Mouse (Mus musculus): ENCODE measurements at regions not wholly inside any gene's neighbourhood (a gene's known extent, or its start where the extent isn't known, plus 50 kb on each side); places are given as distances from the start of the nearest gene placed in this dataset.

DNA sequence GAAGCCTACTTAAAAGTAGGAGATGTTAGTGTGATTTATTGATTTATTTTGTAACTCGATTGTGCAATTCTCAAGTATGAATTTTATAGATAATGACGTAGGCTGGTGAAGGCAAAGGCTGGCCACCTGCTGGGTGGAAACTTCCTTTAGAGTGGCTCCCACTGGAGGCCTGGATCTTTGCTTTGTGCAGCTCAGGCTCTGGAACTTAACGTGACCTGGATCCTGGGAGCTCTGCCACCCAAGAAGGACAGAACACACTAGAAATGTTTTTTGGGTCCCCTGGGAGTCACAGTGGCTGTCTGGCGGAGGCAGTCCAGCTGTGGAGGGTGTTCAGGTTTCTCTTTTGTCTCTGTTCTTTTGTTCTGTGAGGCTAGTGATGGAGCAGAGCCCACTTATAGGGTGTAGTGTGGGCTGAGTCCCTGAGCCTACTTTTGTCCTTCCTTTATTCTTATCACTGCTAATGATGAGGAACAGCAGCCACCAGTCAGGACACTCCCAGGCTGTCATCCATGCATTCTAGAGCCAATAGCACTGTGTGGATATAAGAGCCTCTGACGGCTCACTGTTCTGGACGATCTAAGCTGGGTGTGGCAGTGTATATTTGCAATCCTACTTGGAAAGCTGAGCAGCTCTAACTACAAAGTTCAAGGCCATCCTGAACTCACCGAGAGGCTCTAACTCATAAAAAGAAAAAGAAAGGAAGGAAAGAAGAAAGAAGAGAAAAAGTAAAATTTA lies 82.3 kb downstream of the Snrpe start:
- DNase-seq, result no peak
- TF ChIP-seq POLR2A (IDR thresholded peaks at IDR 0.05; ENCODE audit: borderline replicate concordance, insufficient read depth, low read length), result no peak
- no peak for TF ChIP-seq CTCF (IDR thresholded peaks at IDR 0.05; ENCODE audit: borderline replicate concordance, insufficient read depth, low read depth, low read length)
- Histone ChIP-seq H3K4me3 (replicated peaks; ENCODE audit: insufficient read depth, low read depth, low read length) (no peak overlapping the region), H3K4me1 (ENCODE audit: control insufficient read depth, insufficient read depth, low read length) (no peaks in the 10 kb centered on the region), H3K27me3 (ENCODE audit: control insufficient read depth, insufficient read depth, low read length) (no peaks in the 10 kb centered on the region), H3K27ac (ENCODE audit: insufficient read depth, low read length) (no peak overlapping the region)
- 62% methylated on average over 7 of the region's 7 CpGs for WGBS

DNA sequence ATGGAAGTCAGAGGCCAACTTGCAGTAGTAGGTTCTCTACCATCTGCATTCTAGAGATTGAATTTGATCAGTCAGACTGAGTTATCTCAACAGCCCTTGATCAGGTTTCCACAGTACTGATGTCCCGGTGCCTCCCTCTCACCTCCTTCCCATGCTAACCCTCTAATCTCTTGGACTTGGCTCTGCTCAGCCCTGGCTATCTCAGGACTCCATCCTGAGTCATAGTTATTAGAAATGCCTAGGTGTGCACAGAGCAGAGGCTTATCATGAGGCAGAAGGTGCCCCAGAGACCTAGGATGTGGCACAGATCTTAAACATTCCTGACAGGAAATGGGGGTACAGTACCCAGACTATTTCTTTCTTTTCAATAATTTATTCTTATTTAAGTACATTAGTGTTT lies 87.3 kb downstream of the Snrpe start:
- H3K27me3 ChIP-seq (ENCODE audit: control insufficient read depth, insufficient read depth, low read length), result no peaks in the 10 kb centered on the region
- no peak for TF ChIP-seq CTCF (IDR thresholded peaks at IDR 0.05; ENCODE audit: borderline replicate concordance, insufficient read depth, low read depth, low read length)
- TF ChIP-seq POLR2A (IDR thresholded peaks at IDR 0.05; ENCODE audit: borderline replicate concordance, insufficient read depth, low read length), result no peak
- H3K4me1 ChIP-seq (ENCODE audit: control insufficient read depth, insufficient read depth, low read length), result no peaks in the 10 kb centered on the region
- H3K4me3 ChIP-seq (replicated peaks; ENCODE audit: insufficient read depth, low read depth, low read length), result no peak overlapping the region
- no peak overlapping the region for H3K27ac ChIP-seq (ENCODE audit: insufficient read depth, low read length)
- 90% methylated on average over 1 of the region's 1 CpGs for WGBS
- DNase-seq, result no peak

DNA sequence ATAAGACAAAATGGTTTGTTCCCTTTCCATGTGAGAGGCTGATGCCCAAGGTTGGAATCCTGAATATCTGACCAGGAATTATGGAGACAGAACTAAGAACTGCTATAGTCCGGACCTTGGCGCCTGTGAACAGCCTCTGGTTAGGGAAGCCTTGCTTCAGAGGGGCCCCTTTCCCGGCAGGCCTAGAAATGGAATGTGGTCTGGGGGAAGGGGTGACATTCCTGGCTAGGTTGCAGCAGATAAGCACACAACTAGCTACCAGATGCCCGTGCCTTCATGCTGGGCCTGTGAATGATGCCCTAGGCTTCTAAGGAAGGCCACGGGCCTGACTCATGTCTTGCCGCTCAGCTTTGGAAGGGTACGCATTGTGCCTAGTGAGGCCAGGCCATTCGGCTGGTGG lies 89.4 kb downstream of the Snrpe start:
- DNase-seq, result no peak
- Histone ChIP-seq H3K4me3 (replicated peaks; ENCODE audit: insufficient read depth, low read depth, low read length) (no peak overlapping the region), H3K4me1 (ENCODE audit: control insufficient read depth, insufficient read depth, low read length) (no peaks in the 10 kb centered on the region), H3K27me3 (ENCODE audit: control insufficient read depth, insufficient read depth, low read length) (no peaks in the 10 kb centered on the region), H3K27ac (ENCODE audit: insufficient read depth, low read length) (no peak overlapping the region)
- whole genome bisulfite sequencing, result 72% methylated on average over 8 of the region's 8 CpGs
- TF ChIP-seq POLR2A (IDR thresholded peaks at IDR 0.05; ENCODE audit: borderline replicate concordance, insufficient read depth, low read length) (no peak), CTCF (IDR thresholded peaks at IDR 0.05; ENCODE audit: borderline replicate concordance, insufficient read depth, low read depth, low read length) (no peak)

DNA sequence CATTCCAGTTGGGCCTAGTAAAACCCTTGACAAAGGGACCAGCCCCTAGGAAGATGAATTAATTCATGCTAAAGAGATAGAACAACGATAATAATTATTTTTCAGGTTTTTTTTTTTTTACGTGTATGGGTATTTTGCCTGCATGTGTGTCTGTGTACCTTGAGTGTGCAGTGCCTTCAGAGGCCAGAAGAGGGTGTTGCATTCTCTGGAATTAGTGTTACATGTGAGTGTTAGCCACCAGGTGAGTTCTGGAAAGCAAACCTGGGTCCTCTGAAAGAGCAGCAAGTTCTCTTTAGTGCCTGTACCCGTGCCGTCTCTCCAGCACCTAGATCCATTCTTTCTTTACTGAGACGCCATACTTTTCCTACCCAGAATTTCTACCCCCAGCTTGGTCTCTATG lies 92.8 kb upstream of the Sox13 start:
- TF ChIP-seq POLR2A (IDR thresholded peaks at IDR 0.05; ENCODE audit: borderline replicate concordance, insufficient read depth, low read length), result no peak
- no peak for TF ChIP-seq CTCF (IDR thresholded peaks at IDR 0.05; ENCODE audit: borderline replicate concordance, insufficient read depth, low read depth, low read length)
- Histone ChIP-seq H3K4me3 (replicated peaks; ENCODE audit: insufficient read depth, low read depth, low read length) (no peak overlapping the region), H3K4me1 (ENCODE audit: control insufficient read depth, insufficient read depth, low read length) (no peaks in the 10 kb centered on the region), H3K27me3 (ENCODE audit: control insufficient read depth, insufficient read depth, low read length) (no peaks in the 10 kb centered on the region), H3K27ac (ENCODE audit: insufficient read depth, low read length) (no peak overlapping the region)
- no peak for DNase-seq
- 95% methylated on average over 5 of the region's 5 CpGs for WGBS

DNA sequence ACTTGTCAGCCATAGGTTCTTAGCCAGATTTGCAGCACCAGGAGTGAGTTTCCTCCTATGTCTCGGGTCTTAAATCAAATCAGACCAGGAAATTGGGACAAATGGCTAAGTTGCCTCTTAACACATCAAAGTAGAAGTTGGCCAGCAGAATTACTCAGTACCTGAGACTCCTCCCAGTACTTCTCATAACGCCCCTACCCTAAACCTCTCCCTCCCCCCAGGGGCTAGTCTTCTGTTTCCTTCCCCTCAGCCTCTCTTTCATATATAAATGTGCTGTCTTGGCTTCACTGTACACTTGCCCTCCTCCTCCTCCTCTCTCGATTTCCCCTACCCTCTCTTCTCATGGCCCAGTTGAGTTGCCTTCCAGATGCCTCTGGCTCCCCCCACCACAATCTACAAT lies 79.9 kb upstream of the Sox13 start:
- 78% methylated on average over 3 of the region's 3 CpGs for WGBS
- Histone ChIP-seq H3K4me3 (replicated peaks; ENCODE audit: insufficient read depth, low read depth, low read length) (no peak overlapping the region), H3K4me1 (ENCODE audit: control insufficient read depth, insufficient read depth, low read length) (no peaks in the 10 kb centered on the region), H3K27ac (ENCODE audit: insufficient read depth, low read length) (no peak overlapping the region), H3K27me3 (ENCODE audit: control insufficient read depth, insufficient read depth, low read length) (no peaks in the 10 kb centered on the region)
- TF ChIP-seq CTCF (IDR thresholded peaks at IDR 0.05; ENCODE audit: borderline replicate concordance, insufficient read depth, low read depth, low read length), result no peak
- TF ChIP-seq POLR2A (IDR thresholded peaks at IDR 0.05; ENCODE audit: borderline replicate concordance, insufficient read depth, low read length), result no peak
- no peak for DNase-seq

DNA sequence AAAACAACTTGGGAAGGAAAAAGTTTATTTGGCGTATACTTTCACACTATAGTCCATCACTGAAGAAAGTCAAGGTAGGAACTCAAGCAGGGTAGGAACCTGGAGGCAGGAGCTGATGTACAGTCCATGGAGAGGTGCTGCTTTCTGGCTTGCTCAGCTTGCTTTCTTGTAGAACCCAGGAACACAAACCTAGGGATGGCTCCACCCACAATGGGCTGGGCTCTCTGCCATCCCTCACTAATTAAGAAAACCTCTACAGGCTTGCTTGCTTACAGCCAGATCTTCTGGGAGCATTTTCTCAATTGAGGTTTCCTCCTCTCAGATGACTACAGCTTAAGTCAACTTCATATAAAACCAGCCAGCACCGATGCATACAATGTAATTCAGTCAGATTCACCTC lies 79.2 kb upstream of the Sox13 start:
- no peak for DNase-seq
- no peak overlapping the region for H3K4me3 ChIP-seq (replicated peaks; ENCODE audit: insufficient read depth, low read depth, low read length)
- TF ChIP-seq POLR2A (IDR thresholded peaks at IDR 0.05; ENCODE audit: borderline replicate concordance, insufficient read depth, low read length) (no peak), CTCF (IDR thresholded peaks at IDR 0.05; ENCODE audit: borderline replicate concordance, insufficient read depth, low read depth, low read length) (no peak)
- WGBS, result 91% methylated on average over 2 of the region's 2 CpGs
- no peaks in the 10 kb centered on the region for H3K4me1 ChIP-seq (ENCODE audit: control insufficient read depth, insufficient read depth, low read length)
- H3K27me3 ChIP-seq (ENCODE audit: control insufficient read depth, insufficient read depth, low read length), result no peaks in the 10 kb centered on the region
- no peak overlapping the region for H3K27ac ChIP-seq (ENCODE audit: insufficient read depth, low read length)

DNA sequence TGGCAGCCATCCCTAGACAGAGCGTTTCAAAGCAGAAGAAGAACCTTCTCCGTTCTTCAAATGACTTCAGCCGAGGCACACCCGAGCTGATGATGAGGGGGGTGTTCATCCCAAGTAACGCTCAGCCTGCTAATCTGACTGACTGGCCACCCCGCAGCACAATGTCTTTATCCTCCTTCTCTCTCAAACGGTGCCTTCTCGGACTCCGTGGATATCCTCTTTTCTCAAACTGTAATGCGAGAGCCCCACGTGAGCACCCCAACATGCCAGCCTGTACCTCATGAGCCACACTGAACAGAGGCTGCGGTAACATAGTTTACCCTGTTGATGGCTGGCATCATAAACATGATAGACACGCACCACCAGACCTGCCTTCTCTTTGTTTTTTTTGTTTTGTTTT lies 76.8 kb upstream of the Sox13 start:
- 42% methylated on average over 13 of the region's 13 CpGs for WGBS
- TF ChIP-seq POLR2A (IDR thresholded peaks at IDR 0.05; ENCODE audit: borderline replicate concordance, insufficient read depth, low read length) (no peak), CTCF (IDR thresholded peaks at IDR 0.05; ENCODE audit: borderline replicate concordance, insufficient read depth, low read depth, low read length) (no peak)
- Histone ChIP-seq H3K4me1 (ENCODE audit: control insufficient read depth, insufficient read depth, low read length) (no peaks in the 10 kb centered on the region), H3K27me3 (ENCODE audit: control insufficient read depth, insufficient read depth, low read length) (no peaks in the 10 kb centered on the region), H3K27ac (ENCODE audit: insufficient read depth, low read length) (no peak overlapping the region), H3K4me3 (replicated peaks; ENCODE audit: insufficient read depth, low read depth, low read length) (no peak overlapping the region)
- DNase-seq, result no peak

DNA sequence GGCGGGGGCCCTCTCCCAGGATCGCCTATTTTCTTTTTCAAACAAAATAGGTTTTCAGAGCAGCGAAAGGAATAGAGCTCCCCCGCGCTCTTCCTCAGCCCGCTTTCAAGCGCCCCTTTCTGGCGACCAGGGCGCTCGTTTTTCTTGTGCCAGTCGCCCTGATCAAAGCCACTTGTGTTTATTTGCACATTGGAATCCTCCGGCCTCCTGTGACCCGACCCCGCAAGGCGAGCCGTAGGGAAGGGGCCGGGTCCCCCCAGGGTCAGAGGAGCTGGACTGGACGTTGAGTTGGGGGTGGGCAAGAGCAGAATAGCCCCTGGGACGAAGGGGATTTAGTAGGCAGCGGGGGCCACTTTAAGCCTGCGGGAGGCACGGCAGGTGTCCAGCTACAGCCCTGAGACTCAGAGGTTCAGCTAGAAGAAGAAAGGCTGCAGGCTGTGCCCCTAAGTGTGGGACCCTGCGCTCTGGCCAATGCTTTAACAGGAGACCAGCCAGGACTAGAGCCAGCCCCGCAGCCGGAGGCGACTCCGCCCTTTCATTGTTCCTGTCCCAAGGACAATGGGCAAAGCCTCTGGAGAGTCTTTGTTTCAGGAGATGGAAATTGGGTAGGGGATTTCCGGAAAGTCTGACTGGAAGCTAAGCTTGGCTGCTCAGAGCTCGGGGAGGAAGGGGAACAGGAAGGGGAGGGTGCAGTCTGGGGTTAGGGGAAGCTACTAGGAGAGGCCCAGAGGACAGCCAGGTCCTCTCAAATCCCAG lies 69.0 kb upstream of the Sox13 start:
- Histone ChIP-seq H3K27me3 (ENCODE audit: control insufficient read depth, insufficient read depth, low read length) (no peaks in the 10 kb centered on the region), H3K27ac (ENCODE audit: insufficient read depth, low read length) (no peak overlapping the region), H3K4me3 (replicated peaks; ENCODE audit: insufficient read depth, low read depth, low read length) (no peak overlapping the region), H3K4me1 (ENCODE audit: control insufficient read depth, insufficient read depth, low read length) (no peaks in the 10 kb centered on the region)
- WGBS, result 4% methylated on average over 29 of the region's 29 CpGs
- no peak for TF ChIP-seq CTCF (IDR thresholded peaks at IDR 0.05; ENCODE audit: borderline replicate concordance, insufficient read depth, low read depth, low read length)
- TF ChIP-seq POLR2A (IDR thresholded peaks at IDR 0.05; ENCODE audit: borderline replicate concordance, insufficient read depth, low read length), result no peak
- peak in 1 of 2 experiments; percentile 5 for DNase-seq
